10 mouse cellular contexts compared by ENCODE assay signal in genomic region chr7:6810556-6810955, GRCm38 (mm10).
DNase-seq lines count a peak whose midpoint lies in the region; ATAC-seq and TF ChIP-seq lines count a peak whose summit lies in the region.
"Had no signal": no experiment of that assay in that cellular context is flagged by ENCODE, and none has a peak within 500 bp of the region (broad histone marks: within the 10 kb centered on the region; RNA-seq: fewer than 3 reads in every experiment).

No protein-coding gene starts in this region.

- 7% methylated on average over 3 of the region's 3 CpGs for WGBS in forebrain, embryonic 13.5 days
- WGBS in midbrain, embryonic 16.5 days: 7% methylated on average over 3 of the region's 3 CpGs
- 42% methylated on average over 3 of the region's 3 CpGs for WGBS in intestine, postnatal 0 days

- 0 out of 2 replicates have a peak overlapping the region, but pooled peaks have one; percentile 8 for H3K4me2 ChIP-seq in forebrain, embryonic 13.5 days
- H3K4me2 ChIP-seq in midbrain, embryonic 16.5 days (ENCODE audit: low read length): peak overlapping the region; percentile 18
- no peak overlapping the region for H3K4me2 ChIP-seq in intestine, postnatal 0 days (replicated peaks; ENCODE audit: low read depth)

- H3K27me3 ChIP-seq in forebrain, embryonic 13.5 days: no peaks in the 10 kb centered on the region
- no peaks in the 10 kb centered on the region for H3K27me3 ChIP-seq in midbrain, embryonic 16.5 days (ENCODE audit: control insufficient read depth, insufficient read depth, low read depth, low read length)
- H3K27me3 ChIP-seq in intestine, postnatal 0 days (replicated peaks; ENCODE audit: control insufficient read depth, insufficient read depth, low read length): no peaks in the 10 kb centered on the region

- H3K36me3 ChIP-seq in forebrain, embryonic 13.5 days (ENCODE audit: poor library complexity, severe bottlenecking): no peaks in the 10 kb centered on the region
- no peaks in the 10 kb centered on the region for H3K36me3 ChIP-seq in midbrain, embryonic 16.5 days (ENCODE audit: control insufficient read depth, insufficient read depth, low read length)
- H3K36me3 ChIP-seq in intestine, postnatal 0 days (ENCODE audit: control insufficient read depth, insufficient read depth): no peaks in the 10 kb centered on the region

- peaks cover 38% of the 10 kb centered on the region for H3K4me1 ChIP-seq in forebrain, embryonic 13.5 days
- H3K4me1 ChIP-seq in midbrain, embryonic 16.5 days (ENCODE audit: control insufficient read depth, insufficient read depth, low read length): peaks cover 32% of the 10 kb centered on the region
- no peaks in the 10 kb centered on the region for H3K4me1 ChIP-seq in intestine, postnatal 0 days (replicated peaks; ENCODE audit: control insufficient read depth, insufficient read depth, low read length)

- peak overlapping the region; percentile 54; the same call in 1 of the 2 replicates for H3K27ac ChIP-seq in forebrain, embryonic 13.5 days
- peak overlapping the region; percentile 64 for H3K27ac ChIP-seq in midbrain, embryonic 16.5 days (ENCODE audit: low read length)
- no peak overlapping the region for H3K27ac ChIP-seq in intestine, postnatal 0 days (ENCODE audit: low read depth, low read length)

- peak; percentile 89 for ATAC-seq in forebrain, embryonic 13.5 days
- ATAC-seq in midbrain, embryonic 16.5 days: peak; percentile 91
- no peak for ATAC-seq in intestine, postnatal 0 days

- intact Hi-C loops in heart, postnatal 10 days (cut with DNase I): no loop called here

- H3K9me3 ChIP-seq in forebrain, embryonic 13.5 days (replicated peaks): no peaks in the 10 kb centered on the region
- H3K9me3 ChIP-seq in midbrain, embryonic 16.5 days (replicated peaks; ENCODE audit: control insufficient read depth, low read length, poor library complexity, severe bottlenecking): no peaks in the 10 kb centered on the region
- H3K9me3 ChIP-seq in intestine, postnatal 0 days (ENCODE audit: control insufficient read depth): no peaks in the 10 kb centered on the region

- H3K4me3 ChIP-seq in forebrain, embryonic 13.5 days: no peak overlapping the region
- no peak overlapping the region for H3K4me3 ChIP-seq in midbrain, embryonic 16.5 days (ENCODE audit: low read depth, low read length)
- no peak overlapping the region for H3K4me3 ChIP-seq in intestine, postnatal 0 days (ENCODE audit: low read depth, low read length)

- DNase-seq in ZHBTc4 (ENCODE audit: low read depth, low spot score): peak; percentile 30
- DNase-seq in layer of hippocampus, adult 9-11 months: peak; percentile 63
- no peak for DNase-seq in gastrocnemius, adult 8-10 months (ENCODE audit: low spot score in 2 of 2)
- DNase-seq in heart, postnatal 10 days: no peak
- DNase-seq in thymus, postnatal 14 days: no peak
- DNase-seq: cerebellum, adult 9-11 months; heart, adult 18-20 months had no signal

- no peak for TF ChIP-seq CTCF in intestine, postnatal 0 days (IDR thresholded peaks at IDR 0.05; ENCODE audit: low read depth)

- H3K9ac ChIP-seq in forebrain, embryonic 13.5 days: no peak overlapping the region
- H3K9ac ChIP-seq in midbrain, embryonic 16.5 days (ENCODE audit: low read depth, low read length): no peak overlapping the region
- no peak overlapping the region for H3K9ac ChIP-seq in intestine, postnatal 0 days (ENCODE audit: low read depth, low read length)

Comparison
In these comparisons a context has a peak if more than half of its experiments do, and no peak if none do; other contexts are left out.
1. DNase-seq: peak in ZHBTc4 (single experiment) and layer of hippocampus, adult 9-11 months (single experiment); none in gastrocnemius, adult 8-10 months (0 of 2), heart, postnatal 10 days (0 of 2) and thymus, postnatal 14 days (single experiment).